17 mouse cellular contexts compared by ENCODE assay signal in the genomic region with DNA sequence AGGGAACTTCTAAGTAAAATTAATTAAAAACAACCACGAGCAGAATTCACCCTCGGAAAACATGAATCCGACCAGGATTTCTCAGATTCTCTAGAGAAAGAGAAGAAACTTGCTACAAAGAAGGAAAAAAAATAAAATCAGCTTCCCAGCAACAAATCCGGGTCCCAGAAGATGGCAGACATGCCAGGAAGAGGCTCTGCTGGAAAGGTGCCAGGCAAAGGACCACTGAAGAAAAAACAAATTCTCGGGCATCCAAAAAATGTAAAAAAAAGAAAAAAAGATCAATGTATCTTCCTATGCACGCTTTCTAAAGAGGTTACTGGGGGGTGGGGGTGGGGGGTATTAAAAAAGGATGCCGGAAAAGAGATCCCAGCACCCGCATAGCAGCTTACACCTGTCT.
"Had no signal": no experiment of that assay in that cellular context is flagged by ENCODE, and none has a peak within 500 bp of the region (broad histone marks: within the 10 kb centered on the region; RNA-seq: fewer than 3 reads in every experiment).

No protein-coding gene starts in this region.

- H3K36me3 ChIP-seq: midbrain, embryonic 10.5 days; midbrain, embryonic 12.5 days; midbrain, embryonic 15.5 days; neural tube, embryonic 13.5 days; neural tube, embryonic 15.5 days had no signal

- H3K9ac ChIP-seq: lung, embryonic 14.5 days; midbrain, embryonic 12.5 days; midbrain, embryonic 15.5 days; neural tube, embryonic 13.5 days; neural tube, embryonic 15.5 days had no signal

- H3K9me3 ChIP-seq: neural tube, embryonic 15.5 days had no signal

- H3K4me3 ChIP-seq: midbrain, embryonic 10.5 days; midbrain, embryonic 12.5 days; midbrain, embryonic 15.5 days; myocyte; neural tube, embryonic 13.5 days; neural tube, embryonic 15.5 days had no signal

- H3K4me2 ChIP-seq: lung, embryonic 14.5 days; midbrain, embryonic 12.5 days; midbrain, embryonic 15.5 days; neural tube, embryonic 13.5 days; neural tube, embryonic 15.5 days had no signal

- ATAC-seq: midbrain, embryonic 15.5 days had no signal

- H3K27ac ChIP-seq: midbrain, embryonic 10.5 days; midbrain, embryonic 12.5 days; midbrain, embryonic 15.5 days; neural tube, embryonic 13.5 days; neural tube, embryonic 15.5 days had no signal

- DNase-seq: lung, adult 18-20 months; lung, embryonic 14.5 days; lung, postnatal 10 days; lung, postnatal 4 days; retina, postnatal 1 day; right cerebral cortex, adult 18-20 months; right cerebral cortex, postnatal 14 days; spleen, adult 18-20 months; thymus, adult 18-20 months; thymus, postnatal 14 days; thymus, postnatal 36 days had no signal

- H3K27me3 ChIP-seq: midbrain, embryonic 15.5 days had no signal
